In the genomic region with DNA sequence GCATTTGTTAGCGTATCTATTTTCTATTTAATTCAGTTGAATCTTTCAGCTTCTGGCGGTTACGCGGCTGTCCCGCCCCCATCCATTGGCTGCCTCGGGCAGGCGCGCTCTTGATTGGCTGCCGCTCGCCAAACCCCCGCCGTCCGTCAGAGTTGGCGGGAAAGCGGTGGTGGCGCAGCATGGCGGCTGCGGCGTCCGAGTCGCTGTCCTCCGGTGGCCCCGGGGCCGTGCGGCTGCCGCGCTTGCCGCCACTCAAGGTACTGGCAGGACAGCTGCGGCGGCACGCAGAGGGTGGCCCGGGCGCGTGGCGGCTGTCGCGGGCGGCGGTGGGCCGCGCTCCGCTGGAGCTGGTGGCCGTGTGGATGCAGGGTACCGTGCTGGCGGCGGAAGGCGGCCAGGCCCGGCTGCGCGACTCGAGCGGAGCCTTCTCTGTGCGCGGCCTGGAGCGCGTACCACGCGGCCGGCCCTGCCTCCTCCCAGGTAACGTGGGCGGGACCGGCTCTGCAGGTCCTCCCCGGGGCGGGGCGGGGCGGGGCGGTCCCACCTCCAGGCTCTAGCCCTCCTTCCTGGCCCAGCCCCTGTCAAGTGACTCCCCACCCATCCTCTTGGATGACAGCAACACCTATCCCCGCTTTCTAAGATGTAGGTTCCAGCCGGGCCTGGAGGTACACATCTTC, we compare ENCODE assay signal across 8 mouse cellular contexts. TPM values are rescaled to one million over a fixed set of nuclear protein-coding genes. Genes with fewer than 3 reads are reported as not detected.
A peak's percentile ranks its signal among the peaks of the same experiment; 100 is the strongest.
DNase-seq lines count a peak whose midpoint lies in the region; ATAC-seq lines count a peak whose summit lies in the region.

A gene (plus strand): TSS at position 149 of the 677 bp plus-strand sequence.

- peak within 1 kb of the TSS; percentile 76 for H3K9ac ChIP-seq in intestine, embryonic 15.5 days

- H3K4me2 ChIP-seq in intestine, embryonic 15.5 days (replicated peaks), result peak within 1 kb of the TSS; percentile 90

- WGBS in intestine, embryonic 15.5 days, result under 1% methylated on average over 65 of the region's 69 CpGs

- peak; percentile 95 for ATAC-seq in intestine, embryonic 15.5 days
- peak; percentile 94 for ATAC-seq in megakaryocyte-erythroid progenitor cell, adult 5-6 weeks (replicated peaks; ENCODE audit: low FRiP score, low TSS enrichment, poor library complexity, severe bottlenecking)

- DNase-seq in adrenal gland, adult 18-20 months (ENCODE audit: low spot score in 2 of 2), result peak; percentile 78 to 82
- DNase-seq in embryo, embryonic 10.5 days (ENCODE audit: low spot score), result peak; percentile 93
- DNase-seq in gastrocnemius, postnatal 25 days, result peak; percentile 87
- peak; percentile 77 to 84 for DNase-seq in left cerebral cortex, postnatal 14 days (ENCODE audit: low spot score in 2 of 2)
- DNase-seq in right cerebral cortex, postnatal 14 days, result peak; percentile 84
- DNase-seq in urinary bladder, postnatal 25 days (ENCODE audit: low spot score), result peak; percentile 81

- H3K4me1 ChIP-seq in intestine, embryonic 15.5 days (replicated peaks), result peaks cover 19% of the 10 kb centered on the region

- no peaks in the 10 kb centered on the region for H3K27me3 ChIP-seq in intestine, embryonic 15.5 days (replicated peaks)

- intact Hi-C loops in left cerebral cortex, postnatal 14 days (cut with DNase I), result loop anchor here (5.0 kb wide), 1 partner anchor 48 kb away; a partner anchor contains a TSS

- peak within 1 kb of the TSS; percentile 90 for H3K27ac ChIP-seq in intestine, embryonic 15.5 days

- no peaks in the 10 kb centered on the region for H3K9me3 ChIP-seq in intestine, embryonic 15.5 days

- peak within 1 kb of the TSS; percentile 71 for H3K4me3 ChIP-seq in intestine, embryonic 15.5 days (replicated peaks)

- no peaks in the 10 kb centered on the region for H3K36me3 ChIP-seq in intestine, embryonic 15.5 days

RNA-seq across cellular contexts. Expression of the gene that starts here (rescaled TPM):
- total RNA-seq in adrenal gland, adult 18-20 months (2021), result under 1 TPM; 0.51 to 0.56 TPM
- 1 to 10 TPM; 2.8 to 3.5 TPM for total RNA-seq in gastrocnemius, postnatal 25 days (2021)
- 2.8 and 4.1 TPM in 2 replicates for polyA plus RNA-seq in intestine, embryonic 15.5 days (2015; fragmentation: Nextera tagmentation; extraction: Ambion mirVana)
- total RNA-seq in left cerebral cortex, postnatal 14 days (2021), result under 1 TPM; 0.19 to 0.40 TPM
- total RNA-seq in megakaryocyte-erythroid progenitor cell, adult 5-6 weeks (2014; fragmentation: Nextera tagmentation), result 1.3 and 6.6 TPM in 2 replicates
- 4.7 and 5.5 TPM in 2 replicates for total RNA-seq in megakaryocyte-erythroid progenitor cell, adult 5-6 weeks (2017)

Comparison
In these comparisons a context has a peak if more than half of its experiments do, and no peak if none do; other contexts are left out.
1. Peak in every context shown above with its lines: DNase-seq, ATAC-seq, H3K4me3 ChIP-seq and H3K27ac ChIP-seq.
2. Peak in DNase-seq in adrenal gland, adult 18-20 months; RNA of the gene not detected or under 1 TPM.
3. Peak in DNase-seq in left cerebral cortex, postnatal 14 days; RNA of the gene not detected or under 1 TPM.